Mouse (Mus musculus) skeletal muscle tissue, adult 2 months (tissue): ENCODE data around the gene Mrps18b.
"Not testable (repeated sequence)": the region's sequence is repeated elsewhere in the genome, so short reads cannot be mapped to it uniquely, and the experiment has no call there.

Experiments
- DNase-seq: peaks from one replicate; pipeline ENCODE4 v3.0.0-alpha.2; 2012; ENCODE audit warnings: low read depth, low spot score

The Mrps18b gene

DNA sequence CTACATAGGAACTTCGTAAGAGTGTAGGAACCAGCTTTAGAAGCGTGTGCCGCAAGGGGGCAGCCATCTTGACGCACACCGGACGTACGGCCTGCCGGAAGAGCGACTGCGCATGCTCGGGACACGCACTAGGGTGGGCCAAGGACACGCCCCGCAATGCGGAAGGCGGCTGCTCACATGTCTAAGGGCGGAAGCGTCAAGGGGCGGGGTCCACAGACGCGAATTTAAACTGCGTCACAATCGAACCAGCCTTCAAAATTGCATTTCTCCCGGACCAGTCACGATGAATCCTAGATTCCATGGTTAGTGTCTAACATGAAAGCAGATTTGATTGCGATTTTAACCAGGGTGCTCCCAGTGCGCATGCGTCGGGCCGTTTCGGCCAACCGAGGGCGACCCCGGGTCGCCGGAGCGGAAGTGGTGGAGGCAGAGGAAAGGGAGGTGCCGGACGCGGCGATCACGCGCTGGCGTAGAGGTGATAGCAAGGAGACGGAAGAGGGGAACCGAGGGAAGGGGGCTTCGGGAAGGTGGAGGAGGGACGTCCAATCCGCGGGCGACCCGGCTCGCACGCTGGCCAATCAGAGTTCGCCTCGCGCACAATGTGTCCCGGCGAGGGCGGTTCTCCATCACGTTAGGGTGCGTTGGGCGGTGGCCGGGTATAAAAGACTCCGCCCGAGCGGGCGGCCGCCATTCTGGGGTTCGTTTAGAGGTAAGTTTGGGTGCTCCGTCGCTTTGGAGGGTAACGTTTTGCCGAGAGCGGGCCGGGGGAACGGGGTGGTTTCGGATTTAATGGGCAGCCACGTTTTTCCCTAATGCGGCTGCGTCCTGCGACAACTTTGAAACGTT is at the start of gene Mrps18b, which contains the start of gene Ppp1r10:
Gene Mrps18b, minus strand, starts transcription at position 93 of the 846 bp plus-strand sequence.
Gene Ppp1r10, plus strand, starts transcription at position 138 of the 846 bp plus-strand sequence.
- DNase-seq: peak; percentile 100

DNA sequence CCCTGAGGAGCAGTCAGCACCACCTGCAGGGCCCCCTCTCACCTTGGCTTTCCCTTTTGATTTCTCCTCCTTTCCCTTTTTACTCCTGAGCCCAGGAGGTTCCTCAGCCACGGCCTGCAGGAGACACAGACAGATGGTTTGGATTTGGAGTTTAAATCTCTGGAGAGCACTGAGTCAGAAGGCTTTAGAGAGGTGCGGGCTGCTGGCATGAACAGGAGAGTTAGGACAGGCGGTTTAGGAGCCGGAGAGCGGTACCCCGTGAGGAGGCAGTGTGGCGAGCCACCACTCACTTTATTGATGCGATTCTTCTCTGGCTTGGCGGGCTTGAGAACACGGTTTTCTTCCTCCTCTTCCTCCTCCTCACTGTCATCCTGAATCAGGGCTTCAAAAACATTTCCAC is 47.1 kb upstream of the Mrps18b start:
- DNase-seq: no peak

DNA sequence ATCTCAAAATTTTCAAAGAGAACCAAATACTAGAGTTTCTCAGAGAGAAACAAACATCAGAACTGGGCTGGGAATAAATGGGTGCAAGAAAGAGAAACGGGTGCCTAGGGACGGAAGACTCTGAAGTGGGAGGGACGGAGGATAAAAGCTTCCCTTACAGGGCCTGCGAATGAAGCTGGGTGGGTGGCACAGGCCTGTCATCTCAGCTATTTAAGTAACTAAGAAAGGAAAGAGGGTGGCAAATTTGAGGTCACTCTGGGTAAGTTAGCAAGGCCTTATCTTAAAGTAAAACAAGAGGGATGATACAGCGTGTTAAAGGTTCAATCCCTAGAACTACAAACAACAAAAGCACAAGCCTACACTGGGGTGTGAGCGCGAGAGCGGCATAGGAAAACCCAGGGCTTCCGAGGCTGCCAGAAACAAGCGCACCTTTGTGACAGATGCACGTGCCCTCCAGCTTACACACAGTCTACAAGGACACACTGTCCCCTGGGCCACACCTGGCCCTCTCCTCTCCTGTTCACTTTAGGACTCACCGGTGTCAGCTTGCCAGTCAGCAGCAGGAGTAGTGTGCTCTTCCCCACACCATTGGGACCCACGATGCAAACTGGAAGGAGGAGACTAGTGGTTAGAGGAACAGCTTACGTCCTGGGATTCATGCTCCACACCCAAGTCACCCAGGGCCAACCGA is 42.5 kb upstream of the Mrps18b start:
- DNase-seq: no peak

DNA sequence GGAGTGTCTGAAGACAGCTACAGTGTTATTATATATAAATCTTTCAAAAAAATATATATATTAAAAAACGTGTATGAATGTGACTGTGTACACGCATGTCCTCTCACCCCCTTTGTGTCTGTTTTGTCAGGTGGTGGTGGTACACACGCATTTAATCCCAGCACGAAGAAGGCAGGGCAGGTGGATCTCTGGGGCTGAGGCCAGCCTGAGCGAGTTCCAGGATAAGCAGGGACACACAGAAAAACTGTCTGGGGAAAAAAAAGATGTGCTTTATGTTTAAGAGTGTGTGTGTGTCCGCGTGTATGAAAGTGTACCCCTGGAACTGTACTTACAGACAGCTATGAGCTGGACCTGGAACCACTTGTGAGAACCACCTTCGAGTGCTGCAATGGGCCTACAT is 38.5 kb upstream of the Mrps18b start:
- DNase-seq: no peak

DNA sequence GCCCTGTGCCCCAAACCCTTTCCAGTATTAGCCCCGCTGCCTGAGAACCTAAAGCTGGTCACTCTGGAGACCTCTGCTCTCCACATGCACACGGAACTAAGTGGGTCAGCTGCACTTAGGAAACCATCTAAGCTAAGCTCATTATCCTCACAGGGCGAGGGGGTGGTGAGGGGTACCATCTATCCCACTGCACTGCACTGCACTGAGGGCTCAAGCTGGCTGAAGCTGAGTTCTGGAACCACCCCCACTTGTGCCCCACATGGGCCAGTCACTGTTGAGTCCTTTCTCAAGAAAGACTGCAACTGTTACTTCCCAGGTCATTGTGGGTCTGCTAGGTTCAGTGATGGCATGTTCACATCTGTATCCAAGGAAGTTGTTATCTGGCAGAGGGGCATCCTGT is 36.4 kb upstream of the Mrps18b start:
- DNase-seq: not testable (repeated sequence)

DNA sequence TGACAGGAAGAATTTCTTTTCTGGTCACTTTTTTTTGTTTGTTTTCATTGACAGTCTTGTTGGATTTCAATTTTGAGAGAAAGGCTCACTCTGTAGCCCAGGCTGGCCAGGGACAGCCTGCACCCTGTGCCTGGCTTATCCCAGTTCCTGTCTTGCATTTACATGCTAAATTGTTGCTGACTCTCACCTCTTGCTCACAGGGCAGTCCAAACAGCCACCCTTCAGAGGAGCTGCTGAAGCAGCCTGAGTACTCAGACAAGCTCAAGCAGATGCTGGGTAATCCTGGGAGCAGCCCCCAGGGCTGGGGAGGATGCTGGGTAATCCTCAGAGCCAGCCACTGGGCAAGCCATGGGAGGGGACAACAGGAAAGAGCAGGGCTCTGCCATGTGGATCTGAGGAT is 34.8 kb upstream of the Mrps18b start:
- DNase-seq: not testable (repeated sequence)

DNA sequence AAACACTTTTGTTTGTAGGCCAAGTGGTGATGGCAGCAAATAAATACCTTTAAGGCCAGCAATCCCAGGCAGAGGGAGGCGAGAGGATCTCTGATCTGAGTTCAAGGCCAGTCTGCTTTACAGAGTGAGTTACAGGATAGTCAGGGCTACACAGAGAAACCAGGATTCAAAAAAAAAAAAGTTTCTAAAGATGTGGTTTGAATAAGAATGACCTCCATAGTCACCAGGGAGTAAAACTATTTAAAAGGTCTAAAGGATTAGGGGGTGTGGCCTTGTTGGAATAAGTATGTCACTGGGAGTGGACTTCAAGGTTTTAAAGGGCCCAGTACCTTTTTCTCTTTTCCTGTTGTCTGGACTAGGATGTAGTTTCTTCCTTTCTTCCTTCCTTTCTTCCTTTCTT is 23.8 kb upstream of the Mrps18b start:
- DNase-seq: no peak

DNA sequence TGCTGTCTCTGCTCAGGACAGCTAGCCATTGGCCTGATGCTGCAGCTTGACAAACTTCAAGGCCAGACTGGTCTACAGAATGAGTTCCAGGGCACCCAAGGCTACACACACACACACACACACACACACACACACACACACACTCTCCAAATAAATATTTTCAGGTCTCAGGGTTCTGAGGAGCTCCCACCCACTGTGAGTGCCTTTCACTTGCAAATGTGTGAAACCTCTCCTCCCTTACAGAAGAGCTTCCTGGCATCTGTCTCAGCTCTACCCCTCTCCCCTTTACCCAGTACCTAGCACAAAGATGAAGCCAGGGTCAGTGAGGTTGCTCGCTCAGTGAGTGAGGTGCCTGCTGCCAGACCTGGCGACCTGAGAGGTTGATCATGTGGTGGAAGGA is 22.9 kb upstream of the Mrps18b start:
- DNase-seq: no peak

DNA sequence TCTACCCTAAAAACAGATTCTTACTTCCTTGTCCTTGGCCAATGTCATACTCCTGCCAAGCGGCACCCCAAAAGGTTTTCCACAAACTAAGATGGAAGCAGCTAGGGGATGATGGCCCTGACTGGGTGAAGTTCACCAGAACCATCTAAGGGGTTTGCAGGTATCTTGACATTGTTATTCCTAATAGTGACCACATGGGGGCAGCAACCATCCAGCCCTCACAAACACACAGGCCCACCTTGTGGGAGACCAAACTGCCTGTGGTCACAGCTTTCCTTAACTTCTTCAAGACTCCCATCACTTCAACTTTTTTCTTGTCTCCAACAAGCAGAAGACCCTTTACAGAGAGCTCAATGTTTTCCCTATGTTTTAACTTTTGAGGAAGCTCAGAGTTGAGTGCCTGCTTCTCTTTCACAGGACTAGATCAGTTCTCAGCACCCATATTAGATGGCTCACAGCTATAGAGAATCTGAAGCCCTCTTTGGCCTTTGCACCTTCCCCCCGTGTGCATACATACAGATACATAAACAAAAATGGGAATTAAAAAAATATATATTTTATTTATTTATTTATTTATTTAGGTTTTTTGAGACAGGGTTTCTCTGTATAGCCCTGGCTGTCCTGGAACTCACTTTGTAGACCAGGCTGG is 21.6 kb upstream of the Mrps18b start:
- DNase-seq: peak; percentile 61

DNA sequence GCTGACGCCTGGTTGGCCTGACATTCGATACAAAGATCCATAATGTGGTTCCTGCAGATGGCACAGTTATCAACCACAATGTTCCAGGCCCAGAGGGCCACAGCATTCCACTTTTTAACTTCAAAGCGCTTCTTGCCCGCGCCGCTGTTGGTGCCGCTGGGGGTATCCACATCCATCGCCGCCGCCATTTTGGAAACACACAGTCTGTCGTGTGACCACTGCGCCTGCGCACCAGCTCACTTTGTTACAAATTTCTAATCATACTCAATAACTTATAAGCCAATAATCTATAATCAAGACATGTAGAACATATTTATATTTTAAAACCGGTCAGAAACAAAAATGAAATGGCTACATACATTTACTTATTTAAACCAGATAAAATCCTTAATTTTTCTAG is 19.6 kb upstream of the Mrps18b start:
- not testable (repeated sequence) for DNase-seq

DNA sequence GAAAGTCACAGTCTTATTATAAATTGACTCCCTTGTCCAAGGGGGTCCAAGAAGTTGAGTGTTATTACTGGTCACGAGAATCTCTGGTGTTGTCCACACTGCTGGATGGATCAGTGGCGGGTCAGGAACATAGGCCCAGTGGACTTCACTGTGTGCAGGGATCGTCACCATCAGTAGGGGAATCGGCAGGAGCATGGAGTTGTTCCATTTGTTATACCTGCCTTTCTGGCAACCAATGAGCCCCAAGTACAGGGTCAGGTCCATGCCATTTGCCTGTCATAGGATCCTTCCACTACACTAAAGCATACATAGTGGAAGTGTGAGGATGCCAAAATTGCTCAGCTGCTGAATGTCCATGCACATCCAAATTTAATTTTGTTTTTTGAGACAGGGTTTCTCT is 16.4 kb upstream of the Mrps18b start:
- DNase-seq: no peak

DNA sequence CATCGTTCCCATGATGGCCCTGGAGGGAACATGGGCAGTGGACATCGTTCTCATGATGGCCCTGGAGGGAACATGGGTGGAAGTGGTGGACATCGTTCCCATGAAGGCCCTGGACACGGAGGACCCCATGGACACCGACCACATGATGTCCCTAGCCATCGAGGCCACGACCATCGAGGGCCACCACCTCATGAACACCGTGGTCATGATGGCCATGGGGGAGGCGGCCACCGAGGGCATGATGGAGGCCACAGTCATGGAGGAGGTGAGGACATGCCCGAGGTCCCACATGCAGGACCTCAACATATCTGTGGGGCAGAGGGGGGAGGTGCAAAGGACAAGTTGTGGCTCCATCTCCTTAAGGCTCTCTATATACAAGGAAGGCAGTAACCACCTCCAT is 14.4 kb upstream of the Mrps18b start:
- DNase-seq: no peak

DNA sequence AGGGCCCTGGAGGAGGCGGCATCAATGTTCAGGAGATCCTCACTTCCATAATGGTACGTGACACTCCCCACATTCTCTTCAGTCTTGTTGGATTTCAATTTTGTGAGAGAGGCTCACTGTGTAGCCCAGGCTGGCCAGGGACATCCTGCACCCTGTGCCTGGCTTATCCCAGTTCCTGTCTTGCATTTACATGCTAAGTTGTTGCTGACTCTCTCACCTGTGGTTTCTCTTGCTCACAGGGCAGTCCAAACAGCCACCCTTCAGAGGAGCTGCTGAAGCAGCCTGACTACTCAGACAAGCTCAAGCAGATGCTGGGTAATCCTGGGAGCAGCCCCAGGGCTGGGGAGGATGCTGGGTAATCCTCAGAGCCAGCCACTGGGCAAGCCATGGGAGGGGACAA is 13.3 kb upstream of the Mrps18b start:
- DNase-seq: no peak

DNA sequence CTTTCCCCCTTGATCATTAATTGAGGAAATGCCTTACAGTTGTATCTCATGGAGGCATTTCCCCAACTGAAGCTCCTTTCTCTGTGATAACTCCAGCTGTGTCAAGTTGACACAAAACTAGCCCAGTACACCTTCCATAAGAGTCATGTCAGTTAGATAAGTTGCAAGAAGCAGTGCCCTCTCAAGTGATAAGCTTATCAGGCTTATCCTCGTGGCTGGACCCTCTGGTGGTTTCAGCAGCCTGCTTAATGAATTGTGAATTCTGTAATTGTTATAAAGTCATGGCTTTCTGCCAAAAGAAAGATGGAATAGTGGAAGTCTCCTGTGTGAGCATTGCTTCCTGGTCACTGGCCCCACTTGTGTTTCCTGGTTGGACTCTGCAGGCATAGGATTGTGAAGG is 11.3 kb upstream of the Mrps18b start:
- DNase-seq: no peak

DNA sequence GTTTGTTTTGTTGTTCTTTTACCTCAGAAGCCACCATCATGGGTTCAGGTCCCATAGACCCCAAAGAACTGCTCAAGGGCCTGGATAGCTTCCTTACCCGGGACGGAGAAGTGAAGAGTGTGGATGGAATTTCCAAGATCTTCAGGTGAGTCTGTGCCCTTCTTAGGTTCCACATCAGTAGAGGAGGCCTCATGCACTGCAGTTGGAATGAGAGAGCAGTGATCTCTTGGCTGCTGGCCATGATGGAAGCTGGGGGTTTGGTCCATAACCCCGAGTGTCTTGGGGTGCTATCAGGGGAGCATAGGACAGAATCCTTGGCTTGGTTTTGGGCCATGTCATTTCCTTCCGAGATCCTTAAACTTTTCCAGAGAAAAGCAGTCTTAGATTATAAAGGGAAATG is 7.1 kb upstream of the Mrps18b start:
- DNase-seq: no peak

DNA sequence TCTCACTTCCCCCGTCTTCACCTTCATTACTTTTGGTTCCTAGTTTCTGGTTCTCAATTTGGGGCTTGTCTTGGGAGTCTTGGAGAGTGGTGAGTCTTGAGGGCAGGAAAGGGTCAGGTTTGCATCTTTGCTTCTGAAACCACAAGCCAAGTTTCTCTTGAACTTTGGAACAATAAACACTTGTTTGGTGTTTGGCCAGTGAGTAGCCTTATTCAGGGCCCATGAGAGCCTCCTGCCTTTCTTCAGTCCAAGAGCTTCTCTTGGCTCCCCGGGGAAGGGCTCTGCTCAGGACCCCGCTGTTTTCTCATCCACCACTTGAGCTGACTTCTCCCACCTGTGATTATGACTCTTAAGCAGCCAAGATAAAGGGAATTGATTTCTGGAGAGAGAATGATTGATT is 6.4 kb upstream of the Mrps18b start:
- no peak for DNase-seq

DNA sequence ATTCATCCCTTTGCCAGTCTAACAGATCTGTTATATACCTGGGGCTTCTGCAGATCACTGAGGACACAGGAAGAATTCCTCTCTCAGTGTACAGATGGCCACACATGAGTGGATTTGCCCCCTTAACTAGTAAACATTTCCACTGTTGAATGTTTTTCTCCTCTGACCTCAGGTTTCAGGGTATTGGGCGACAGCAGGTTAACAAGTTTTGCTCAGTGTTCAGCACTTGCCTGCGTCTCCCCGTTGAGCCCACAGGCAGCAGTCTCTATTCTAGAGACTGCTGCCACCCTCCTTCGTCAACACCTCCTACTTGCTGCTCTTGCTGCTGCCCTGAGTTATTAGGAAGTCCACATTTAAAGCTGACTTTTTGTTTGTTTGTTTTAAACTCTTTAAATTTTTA is 5.5 kb upstream of the Mrps18b start:
- DNase-seq: no peak

DNA sequence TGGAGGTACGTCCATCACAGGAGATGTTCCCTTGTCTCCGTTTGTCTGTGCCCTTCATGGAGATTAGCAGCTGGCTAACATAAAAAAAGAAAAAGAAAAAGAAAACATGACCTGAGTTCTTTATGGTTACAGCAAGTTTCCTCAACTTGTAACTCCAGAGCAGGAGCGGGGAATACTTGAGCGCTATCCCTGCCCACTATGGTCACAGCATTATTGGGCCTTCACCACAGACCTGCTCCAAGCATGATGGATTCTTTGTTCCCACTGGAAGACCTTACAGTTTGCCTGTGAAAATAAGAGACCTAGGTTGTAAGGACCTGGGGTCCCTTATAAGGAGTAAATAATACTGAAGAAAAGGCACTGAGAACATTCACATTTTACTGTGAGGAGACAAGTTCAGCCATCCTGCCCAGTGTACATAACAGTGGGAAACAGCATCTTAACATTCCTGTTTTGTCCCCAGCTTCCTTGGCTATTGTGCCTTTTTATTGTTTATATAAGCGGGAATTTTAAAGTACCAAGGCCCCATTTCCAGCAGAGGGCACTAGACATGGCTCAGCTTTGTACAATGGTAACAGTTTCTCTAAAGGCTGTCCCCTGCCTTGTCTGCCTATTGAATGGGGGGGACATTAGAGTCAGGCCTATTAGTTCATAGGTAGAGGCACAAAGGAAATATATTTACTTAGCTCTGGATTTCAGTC is 4.8 kb upstream of the Mrps18b start:
- no peak for DNase-seq

DNA sequence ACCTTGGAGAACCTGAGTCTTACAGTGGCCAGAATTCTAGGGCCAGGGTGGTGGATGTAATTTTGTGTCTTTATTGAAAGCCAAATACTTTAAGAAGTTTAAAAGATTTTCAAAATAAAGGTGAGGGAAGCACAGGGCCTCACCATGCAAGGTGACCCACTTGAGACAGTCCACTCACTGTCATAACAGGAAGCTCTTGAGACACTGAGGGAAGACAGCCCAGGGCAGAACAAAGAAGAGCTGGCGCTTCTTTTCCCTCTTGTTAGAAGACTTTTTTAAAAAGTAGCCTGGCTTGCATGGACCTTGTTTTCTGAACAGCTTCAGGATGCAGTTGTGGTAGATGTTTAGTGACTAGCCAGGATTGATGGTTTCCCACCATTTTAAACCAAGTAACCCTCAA is 4.2 kb upstream of the Mrps18b start:
- no peak for DNase-seq

DNA sequence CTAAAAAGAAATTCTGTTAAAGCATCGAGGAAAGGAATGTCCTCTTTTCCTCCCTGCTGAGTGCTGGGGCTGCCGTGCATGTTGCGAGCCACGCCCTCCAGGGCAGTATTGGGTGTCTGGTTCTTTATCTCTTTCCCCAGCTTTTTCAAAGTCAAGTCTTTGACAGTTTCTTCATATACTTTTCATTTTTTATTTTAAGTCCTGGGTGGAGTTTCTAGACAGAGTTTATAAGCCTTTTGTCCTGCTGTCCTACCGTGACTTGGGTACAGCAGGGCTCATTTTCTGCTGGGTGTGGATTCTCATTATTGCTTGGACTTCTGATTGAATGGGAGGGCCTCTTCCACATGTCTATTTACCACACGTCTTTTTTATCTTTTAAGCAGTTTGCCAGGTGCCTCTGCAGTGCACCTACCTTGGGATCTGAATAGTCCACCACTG is 3.7 kb upstream of the Mrps18b start:
- DNase-seq: no peak

DNA sequence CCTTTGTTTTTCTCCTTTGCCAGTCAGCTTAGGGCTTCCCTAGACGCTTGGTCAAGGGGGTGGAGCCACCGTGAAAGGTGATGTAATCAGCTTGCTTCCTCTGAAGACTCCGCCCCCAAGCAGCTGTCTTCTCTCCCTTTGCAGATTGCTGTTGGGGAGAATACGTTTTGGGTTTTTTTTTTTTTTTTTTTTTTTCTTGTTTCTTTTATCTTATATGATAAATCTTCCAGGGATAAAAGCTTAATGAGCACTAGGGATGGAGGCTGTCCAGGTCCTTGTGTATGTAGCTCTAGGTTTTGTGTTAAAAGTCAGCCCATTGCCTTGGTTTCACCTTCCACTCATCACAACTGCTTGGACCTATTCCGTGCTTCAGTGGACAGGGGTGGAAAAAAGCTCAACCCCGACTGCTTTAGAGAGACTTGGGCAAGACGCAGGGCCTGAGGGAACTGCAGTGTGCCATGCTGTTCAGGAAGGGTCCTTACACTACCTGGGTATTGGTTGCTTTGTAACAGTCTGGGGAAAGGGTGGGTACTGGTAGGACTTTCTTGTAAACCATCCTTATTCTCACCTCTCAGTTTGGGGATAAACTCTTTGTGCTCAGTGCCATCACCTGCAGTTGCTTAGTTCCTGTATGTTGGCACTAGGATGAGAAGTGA is 3.0 kb upstream of the Mrps18b start:
- DNase-seq: peak; percentile 98
